Mouse (Mus musculus): ENCODE results near the gene Mttp.

- TF ChIP-seq GATA1 (IDR thresholded peaks at IDR 0.05; ENCODE audit: low read length) = no peak
- TF ChIP-seq TAL1 (IDR thresholded peaks at IDR 0.05; ENCODE audit: low read length) = no peak
Measured at GRCm38 (mm10) chr3:138078701-138079100, 66.1 kb downstream of the Mttp start.
